Mouse (Mus musculus) c-Kit-positive CD71-positive TER-119-negative erythroid progenitor cells, embryonic 14.5 days (primary cell): ENCODE measurements at regions not wholly inside any gene's neighbourhood (a gene's known extent, or its start where the extent isn't known, plus 50 kb on each side); places are given as distances from the start of the nearest gene placed in this dataset.

Source experiments
- DNase-seq: peaks from one replicate; pipeline ENCODE4 v3.0.0-alpha.2; 2013; ENCODE audit warnings: low read depth

DNA sequence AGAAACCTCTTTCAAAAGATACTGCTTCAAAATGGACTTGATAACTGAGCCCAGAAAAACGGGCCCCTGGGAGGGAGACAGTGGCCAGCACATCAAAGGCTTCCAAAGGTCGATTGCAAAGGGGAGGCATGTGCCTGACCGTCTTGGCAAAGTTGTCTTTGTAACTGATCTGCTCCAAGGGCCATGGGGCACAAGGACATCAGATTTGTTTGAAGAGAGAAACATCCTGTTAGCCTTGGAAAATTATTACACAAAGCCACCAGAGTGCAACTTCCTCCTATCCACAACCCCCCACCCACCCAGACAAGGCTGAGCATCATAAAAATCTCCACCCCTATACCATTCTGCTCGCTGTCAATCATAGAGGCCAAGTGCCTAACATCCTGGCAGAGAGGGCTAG, 284.7 kb upstream of the Id2 start:
- DNase-seq, result no peak

DNA sequence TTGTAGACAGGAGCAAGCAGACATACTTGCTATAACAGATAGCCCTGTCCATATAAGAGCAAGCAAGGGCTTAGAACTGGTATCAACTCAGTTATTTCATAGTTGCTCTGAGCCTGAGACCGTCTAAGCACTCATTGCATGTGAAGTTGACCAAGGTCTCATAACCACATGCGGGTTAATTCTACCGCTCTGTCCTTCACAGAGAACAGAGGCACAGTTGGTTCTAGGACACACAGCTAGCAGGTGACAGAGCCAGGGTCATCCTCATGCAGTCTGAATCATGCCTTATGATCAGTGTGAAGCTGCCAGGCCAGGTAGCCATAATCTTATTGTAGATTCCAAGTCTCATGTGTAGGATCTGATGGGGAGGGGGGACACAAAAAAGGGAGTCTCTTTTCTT, 283.1 kb upstream of the Id2 start:
- no peak for DNase-seq

DNA sequence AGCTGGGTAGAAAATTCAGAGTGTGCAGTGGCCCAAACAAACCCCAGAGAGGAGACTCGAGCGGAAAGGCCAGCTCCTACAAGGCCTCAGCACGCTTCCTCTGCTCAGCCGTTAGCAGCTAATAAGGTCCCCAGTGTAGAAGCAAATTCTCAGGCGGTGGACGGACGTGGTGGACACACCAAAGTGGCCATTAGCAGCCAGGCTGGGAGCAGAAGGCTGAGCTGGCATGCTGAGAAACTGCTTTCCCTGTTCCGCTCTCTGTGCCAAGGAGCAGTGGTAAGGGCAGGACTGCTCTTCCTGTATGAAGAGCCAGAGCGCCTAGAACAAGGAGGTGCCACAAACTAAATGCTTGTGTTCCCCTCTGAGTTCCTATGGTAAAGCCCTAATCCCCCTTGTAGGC, 282.1 kb upstream of the Id2 start:
- no peak for DNase-seq

DNA sequence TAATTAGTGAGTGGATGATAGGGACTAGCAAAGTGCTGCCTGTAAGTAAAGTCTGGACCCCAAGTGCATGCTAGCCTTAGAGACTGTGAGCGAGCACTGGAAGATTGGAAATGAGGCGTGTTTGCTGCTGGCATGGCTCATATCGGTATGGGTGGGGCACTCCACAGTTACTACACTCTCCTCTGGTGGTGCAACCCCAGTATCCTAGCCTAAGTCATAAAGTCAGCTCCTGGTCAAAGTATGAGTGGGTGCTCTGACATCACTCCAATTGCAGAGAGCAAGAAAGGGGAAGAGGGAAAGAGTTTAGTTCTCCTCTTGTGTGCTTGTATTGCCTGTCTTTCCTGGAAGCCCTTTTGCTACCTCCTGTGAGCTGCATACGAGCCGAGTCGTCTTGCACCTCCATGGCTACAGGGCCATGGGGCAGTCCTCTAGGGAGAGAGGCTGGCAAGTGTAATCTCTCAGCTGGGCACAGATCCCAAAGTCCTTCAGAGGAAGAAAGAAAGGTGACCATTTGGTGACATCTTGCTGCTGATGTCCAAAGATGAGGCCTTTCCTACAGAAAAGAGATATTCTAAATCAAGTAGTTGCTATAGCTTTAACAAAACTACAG, 281.2 kb upstream of the Id2 start:
- no peak for DNase-seq

DNA sequence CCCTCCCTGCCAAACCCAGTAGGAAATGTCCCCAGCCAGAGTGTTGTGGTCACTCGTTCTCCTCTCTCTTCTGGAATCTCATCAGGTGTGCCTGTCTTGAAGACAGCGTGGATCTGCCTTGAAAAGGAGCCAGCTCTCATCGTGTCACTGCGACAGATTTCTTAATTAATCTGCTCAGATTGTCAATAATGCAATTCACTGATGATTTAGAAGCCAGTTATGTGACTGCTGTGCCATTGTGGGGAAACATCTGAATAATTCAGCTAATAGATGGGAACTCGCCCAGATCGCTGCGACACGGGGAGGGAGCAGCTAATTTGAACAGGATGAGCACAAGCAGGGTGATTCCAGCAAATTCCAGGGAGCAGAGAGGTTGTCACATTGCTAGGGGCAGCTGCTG, 279.5 kb upstream of the Id2 start:
- DNase-seq, result no peak

DNA sequence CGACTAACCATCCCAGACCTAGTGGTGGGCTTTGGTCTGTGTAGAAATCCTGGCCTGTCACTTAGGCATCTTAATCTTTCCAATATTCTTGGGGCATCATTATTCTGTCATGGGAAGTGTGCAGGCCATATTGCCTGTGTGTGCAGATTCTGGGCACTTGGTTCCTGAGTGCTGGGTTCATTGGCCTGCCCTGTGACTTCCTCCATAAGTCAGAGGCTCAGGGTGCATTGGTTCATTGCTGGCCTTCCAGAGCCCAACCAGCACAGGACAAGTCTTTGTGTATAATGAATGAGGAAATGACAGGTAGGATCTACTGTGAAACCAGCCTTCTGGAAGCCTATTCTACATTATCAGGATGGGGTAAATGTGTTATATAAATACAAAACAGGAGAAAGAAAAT, 270.6 kb upstream of the Id2 start:
- no peak for DNase-seq

DNA sequence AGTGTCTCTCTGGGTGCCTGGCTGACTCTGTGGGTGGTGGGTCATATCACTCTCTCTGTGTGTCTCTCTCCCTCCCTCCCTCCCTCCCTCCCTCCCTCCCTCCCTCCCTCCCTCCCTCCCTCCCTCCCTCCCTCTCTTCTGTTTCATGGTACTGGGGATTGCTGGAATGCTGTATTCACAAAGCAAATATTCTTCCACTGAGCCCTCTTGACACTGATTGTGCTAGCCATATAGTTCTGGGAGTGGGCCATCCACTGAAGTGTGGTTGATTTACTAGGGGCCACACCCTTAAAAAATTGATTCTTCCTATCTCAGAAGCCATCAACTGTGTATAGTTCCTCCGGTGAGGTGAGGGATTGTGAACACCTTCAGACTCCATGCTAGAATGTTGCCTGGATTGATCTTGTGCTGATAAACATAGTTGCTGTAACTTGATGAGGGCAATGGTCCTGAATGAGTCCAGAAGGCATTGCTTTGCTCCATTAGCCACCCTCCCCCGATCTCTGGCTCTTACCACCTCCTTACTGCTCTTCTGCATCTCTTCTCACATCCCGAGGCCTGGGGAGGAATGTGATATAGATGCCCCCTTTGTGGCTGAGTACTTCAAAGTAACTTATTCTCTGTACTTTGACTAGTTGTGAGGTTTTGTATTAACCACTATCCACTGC, 268.8 kb upstream of the Id2 start:
- DNase-seq, result no peak

DNA sequence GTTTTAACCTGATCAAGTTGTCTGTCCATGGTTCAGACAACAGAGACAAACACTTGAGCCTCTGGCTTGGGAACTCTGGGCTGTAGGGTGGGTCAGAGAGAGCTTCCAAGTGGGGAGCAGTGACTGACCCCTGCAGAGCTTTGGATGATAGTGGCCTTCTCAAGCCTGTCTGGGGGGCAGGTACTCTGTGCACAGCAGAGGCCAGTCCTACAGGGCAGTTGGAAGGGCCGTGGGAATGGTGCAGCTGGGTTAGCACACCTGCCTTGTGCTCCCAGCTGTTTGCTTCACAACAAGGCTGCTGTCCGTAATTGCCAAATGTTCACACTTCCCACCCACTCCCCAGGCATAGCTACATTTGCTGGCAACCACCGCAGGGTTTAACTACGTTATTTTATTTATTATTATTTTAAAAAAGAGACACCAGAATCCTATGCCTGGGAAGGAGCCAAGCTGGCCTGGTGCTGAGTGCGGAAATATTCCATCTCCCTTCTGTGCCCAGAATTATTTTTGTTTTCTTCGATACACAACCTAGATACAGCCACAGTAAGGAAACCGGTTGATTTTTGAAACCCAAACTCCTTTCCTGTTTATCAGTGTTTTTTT, 268.1 kb upstream of the Id2 start:
- no peak for DNase-seq

DNA sequence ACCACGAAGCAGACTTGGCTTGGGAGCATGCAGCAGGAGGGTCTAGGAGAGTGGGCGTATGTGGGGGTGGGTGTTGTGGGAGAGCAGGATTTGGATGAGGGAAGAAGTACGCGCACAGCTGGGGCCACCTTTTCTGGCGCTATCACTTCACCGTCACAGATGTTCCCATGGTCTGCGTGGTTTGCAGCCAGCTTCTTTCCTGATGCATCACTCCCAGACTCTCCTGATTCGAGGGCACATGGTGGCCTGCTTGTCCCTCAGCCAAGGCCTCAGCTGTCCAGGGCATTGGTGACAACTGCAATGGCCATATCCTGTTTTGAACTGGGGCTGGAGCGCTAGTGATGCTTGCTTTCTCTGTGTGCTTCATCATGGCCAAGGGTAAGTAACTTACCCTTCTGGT, 266.9 kb upstream of the Id2 start:
- DNase-seq, result no peak

DNA sequence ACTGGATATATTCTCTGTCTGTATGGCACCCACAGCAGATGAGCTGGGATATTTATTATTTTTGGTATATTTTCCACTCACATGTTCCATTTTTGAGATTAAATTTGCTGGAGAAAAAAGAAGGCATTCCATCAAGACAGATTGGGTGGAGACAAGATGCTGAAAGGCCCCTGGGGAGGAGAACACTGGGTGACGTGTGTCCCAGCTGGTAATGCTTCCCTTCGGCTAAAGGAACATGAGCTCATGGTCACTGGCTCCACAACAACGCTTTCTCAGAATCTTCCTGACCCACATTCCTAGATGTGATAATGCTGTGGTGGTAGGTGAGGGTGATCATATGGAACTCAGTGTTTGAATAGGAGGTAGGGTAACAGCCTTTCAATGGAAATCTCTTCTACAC, 266.4 kb upstream of the Id2 start:
- DNase-seq, result no peak

DNA sequence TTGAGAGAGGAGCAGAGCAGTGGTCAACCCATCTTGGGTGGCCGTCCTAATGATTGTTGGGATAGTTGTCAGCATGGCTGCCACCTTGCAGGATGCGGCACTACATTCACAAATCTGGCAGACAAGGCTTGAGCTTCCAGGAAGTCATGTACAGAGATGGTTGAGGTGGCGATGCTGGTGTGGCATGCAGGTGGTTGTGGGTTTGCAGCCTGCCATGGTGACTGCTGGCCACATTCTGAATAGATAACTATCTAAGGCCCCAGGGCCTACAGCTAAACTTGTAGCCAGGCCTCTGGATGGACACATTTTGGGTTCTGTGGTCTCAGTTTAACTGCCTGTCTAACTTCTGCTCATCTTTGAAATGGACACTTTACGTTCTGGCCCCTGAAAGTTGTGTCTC, 265.8 kb upstream of the Id2 start:
- no peak for DNase-seq

DNA sequence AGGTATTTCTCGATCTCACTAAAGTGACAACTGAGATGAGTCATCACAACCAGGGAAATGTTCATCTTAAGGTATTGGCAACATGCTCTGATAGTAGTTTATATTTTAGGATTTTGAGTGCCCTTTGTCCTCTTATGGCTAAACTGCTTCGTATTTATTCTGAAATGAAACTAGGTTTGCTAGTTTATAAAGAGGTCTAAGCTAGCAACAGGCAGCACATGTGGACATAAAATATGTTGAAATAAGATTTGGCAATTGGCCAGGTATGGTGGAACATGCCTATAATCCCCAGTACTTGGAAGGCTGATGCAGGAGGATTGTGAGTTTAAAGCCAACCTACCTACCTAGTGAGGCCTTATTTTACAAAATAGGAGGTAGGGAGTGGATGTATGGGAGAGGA, 263.8 kb upstream of the Id2 start:
- no peak for DNase-seq

DNA sequence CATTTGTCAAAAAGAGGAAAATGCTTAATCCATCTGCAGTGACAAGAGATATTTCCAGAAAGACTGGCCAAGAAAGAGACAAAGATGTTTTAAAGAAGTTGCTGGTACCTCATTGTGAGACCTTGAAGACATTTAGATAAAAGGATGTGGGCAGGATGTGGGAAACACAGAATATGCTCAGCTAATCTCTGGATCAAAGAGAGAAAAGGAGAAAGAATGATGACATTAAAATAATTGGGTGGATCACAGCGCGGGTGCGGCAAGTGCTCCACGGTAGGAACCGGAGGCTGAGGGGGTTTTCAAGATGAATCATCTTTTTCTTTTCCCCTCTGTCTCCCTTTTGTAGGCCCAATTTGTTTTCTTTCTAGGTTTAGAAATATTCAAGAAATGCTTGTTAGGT, 263.0 kb upstream of the Id2 start:
- DNase-seq, result no peak

DNA sequence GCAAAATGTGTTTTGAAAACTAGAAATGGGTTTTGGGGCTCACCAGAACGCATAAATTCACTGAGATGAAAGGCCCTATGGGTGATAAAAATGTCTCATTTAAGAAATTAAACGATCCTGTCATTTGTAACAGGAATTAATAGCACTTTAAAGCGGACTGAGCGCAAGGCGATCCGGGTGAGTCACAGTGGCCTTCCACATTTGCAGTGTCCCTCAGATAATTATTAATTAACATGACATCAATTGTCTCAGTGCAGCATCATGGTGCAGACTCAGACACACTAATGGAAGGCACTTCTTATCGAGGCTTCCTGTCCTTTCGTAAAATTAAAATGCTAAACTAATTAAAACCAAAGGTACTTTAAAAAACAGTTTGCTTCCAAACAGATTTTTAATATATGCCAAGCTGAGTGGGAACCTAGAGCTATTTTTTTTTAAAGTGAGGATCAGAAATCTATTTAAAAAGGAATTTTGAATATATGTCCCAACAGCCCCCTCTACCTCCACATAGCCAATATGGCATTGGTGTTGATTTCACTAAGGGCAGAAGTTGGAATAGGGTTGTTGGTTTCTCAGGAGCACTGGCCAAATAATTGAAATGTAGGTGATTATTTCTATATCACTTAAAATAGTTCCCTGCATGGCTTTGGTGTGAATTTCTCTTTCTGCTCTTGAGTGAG, 262.0 kb upstream of the Id2 start:
- DNase-seq, result no peak

DNA sequence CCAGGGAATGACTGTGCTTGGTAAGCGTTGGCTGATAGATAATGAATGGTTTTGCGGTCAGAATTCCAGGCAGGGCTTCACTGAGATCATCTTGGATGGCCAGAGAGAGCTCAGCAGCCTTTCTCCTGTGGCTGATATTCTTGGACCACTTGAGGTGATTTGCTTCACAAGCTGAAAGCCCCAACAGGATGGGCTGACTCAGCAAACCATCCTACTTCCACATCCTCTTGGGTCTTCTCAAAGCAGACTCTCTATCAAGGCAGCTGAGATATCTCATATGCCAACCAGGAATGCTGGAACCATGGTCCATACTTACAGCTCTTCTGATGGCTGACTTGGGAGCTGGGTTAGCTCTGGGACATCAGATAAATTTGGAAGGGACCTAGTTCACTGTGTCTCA, 259.8 kb upstream of the Id2 start:
- DNase-seq, result no peak

DNA sequence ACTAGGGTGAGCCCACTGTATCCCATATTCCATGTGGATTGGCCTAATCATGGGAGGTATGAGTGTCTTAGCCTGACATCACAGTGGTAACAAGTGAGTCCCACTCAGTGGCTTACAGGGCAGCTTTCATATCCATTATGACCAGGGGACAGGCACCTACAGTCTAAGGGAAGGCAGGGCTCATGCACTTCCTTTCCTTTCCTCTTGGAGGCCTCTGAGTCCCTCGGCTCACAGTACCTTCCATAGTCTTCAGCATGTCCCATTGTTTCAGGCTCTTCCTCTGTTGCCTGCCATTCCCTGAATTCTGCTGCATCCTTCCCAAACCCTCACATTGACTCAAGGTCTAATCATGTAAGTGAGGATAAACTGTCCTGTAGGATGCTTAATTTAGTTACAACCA, 258.3 kb upstream of the Id2 start:
- no peak for DNase-seq

DNA sequence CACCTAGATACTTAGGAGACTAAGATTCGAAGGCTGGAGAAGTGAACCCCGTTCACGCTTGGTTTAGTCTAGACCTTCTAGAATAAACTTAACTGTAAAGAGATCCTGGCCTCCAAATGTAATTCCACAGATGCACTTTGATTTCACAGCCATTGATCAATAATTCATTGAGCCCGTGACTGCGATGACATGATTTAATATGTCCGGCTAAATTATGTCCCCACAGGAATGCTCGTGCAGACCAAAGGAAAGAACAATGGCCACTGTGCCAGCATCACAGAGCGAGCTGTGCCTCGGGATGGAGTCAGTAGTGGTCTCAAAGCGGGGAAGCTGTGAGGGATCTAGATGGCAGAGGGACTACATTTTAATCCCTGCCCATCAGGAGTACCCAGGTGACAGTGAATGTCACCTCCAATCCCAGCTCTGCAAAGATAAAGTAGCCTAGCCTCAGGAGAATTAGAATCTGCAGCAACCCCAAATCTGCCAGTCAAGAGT, 256.5 kb upstream of the Id2 start:
- no peak for DNase-seq

DNA sequence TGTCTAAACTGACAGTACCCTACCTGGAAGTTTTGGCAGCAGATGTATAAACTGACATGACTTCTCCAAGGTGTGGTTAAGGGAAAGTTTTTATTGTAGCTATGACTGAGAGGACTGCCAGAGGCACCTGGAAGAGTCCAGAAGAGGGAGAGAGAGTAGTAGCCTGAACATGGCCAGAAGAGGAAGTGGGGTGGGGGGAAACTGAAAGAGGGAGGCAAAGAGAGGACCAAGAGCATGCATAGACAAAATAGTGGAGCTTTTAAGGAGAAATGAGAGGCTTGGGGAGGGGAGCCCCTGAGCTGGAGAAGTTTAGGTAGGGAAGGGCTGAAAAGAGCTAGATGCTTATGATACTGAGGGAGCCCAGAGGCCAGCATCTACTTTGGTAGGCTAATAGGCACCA, 255.2 kb upstream of the Id2 start:
- DNase-seq, result no peak

DNA sequence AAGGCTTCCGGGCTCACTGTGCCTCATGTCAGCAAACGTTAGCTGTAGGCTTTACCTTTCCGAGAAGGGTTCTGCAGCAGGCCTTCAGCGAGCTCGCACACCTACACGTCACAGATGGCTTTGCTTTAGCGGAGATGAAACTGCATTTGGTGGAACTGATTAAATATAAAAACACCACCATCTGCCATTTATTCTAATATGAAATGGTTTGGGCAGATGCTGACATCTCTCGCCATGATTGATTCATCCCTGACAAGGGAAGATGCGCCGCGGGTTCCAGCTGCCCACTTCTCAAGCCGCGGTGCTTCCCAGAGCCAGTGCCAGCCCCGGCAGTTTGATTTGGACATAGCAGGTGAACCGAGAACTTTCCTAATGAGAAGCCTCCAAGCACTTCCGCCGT, 247.4 kb upstream of the Id2 start:
- no peak for DNase-seq

DNA sequence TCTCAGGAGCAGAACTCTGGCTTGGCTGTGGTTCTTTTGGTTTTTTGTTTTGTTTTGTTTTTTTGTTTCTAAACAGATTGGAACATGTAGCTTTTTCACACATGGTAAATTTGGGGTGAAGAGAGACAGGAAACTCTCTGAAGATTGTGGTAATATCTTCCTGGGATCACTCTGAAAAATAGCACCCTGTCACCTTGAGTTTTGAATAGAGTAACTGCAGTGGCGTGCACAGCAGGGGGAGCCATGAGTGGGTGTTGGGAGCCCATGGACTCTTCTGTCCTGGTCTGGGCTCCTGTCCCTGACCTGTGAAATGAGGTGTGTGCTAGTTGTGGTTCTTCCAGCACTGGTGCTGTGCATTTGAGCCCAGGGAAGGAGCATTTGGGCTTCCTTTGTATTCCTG, 241.8 kb upstream of the Id2 start:
- DNase-seq, result no peak

DNA sequence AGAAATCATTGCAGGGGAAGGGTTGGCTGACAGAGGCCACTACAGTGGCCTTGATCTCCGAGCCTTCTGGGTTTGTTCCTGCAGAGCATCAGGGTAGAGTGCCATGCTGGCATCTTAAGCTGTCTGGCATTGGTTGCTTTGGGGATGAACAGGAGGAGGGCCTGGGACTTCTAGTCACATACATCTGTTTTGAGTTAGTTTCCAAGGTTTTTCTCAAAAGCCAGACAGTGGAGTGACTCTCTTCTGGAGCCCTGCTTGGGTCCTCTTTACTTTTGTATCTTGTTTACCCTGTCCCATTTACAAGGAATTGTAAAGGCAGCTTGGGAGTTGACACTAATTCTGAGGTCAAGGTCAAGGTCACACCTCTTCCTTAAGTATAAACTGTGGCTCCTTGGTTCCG, 239.0 kb upstream of the Id2 start:
- DNase-seq, result no peak

DNA sequence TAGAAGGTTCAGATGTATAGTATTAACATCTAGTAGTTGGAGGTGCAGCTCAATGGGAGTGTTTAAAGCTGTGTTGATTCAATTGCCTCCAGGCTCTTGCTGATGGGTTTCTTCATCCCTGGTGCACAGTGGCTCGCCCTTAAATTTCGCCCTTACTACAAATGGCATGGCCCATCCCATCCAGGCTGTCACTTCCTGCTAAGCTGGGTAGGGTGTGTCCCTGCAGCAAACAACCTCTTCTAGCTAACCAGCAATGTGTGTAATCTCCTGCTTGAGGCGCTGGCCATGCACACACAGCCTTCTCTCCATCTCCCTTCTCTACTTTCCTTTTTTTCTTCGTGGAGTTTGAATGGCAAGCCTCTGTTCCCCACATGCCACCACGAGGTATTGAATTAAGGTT, 238.1 kb upstream of the Id2 start:
- no peak for DNase-seq

DNA sequence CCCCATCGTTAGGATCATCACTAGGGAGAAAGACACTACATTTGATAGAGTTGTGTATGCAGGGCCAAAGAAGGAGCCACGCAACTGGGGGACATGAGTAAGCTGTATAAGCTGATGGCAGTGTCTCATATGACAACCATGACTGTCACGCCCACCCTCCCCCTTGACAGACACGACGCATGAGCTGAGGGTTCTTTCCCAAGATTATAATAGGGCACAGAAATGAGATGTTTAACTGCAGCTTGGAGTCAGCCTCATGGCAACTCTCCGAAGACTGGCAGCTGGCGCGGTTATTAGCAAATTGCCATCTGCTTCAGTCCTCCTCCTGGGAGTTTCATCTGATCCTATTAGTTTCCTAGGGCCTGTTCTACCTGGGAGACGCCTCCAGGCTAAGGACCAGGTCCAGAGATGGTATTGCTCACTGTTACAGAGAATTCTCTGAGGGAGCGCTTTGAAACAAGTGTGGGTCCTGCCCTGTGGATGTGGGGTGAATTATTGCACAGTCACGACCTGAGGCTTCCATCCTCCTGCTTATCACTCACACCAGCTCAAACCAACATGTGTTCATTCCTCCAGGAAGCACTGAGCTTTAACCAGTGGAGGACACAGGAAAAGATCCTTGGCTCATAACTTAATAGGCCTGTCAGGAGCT, 235.6 kb upstream of the Id2 start:
- no peak for DNase-seq
